Mouse (Mus musculus): ENCODE measurements at regions not wholly inside any gene's neighbourhood (a gene's known extent, or its start where the extent isn't known, plus 50 kb on each side); places are given as distances from the start of the nearest gene placed in this dataset.

DNA sequence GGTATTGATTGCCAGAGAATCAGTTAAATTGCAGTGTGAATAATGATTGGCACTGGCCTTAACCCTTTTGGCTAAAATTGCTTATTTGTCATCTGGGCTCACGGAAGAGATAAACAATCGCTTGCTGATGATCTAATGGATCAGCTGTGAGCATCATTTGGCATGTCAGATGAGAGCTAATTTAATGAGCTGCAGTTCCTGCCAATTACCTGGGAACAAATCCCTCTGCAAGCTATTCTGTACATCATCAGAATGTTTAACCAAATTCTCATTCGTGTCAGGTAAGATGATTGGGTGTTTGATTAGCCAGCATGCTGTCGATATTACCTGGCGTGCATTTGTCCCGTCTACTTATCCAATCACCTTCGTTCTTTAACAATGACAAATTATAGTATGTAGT is 104.0 kb upstream of the Atp5g3 start:
- Histone ChIP-seq H3K36me3 (replicated peaks; ENCODE audit: control insufficient read depth, insufficient read depth, low read length) (no peaks in the 10 kb centered on the region), H3K9ac (replicated peaks; ENCODE audit: low read depth, low read length) (no peak overlapping the region), H3K4me3 (ENCODE audit: low read depth, low read length) (no peak overlapping the region), H3K9me3 (replicated peaks; ENCODE audit: control insufficient read depth, low read length) (0 out of 2 replicates have a peak, but pooled peaks cover 3% of the 10 kb centered on the region), H3K4me1 (ENCODE audit: control insufficient read depth, insufficient read depth) (no peaks in the 10 kb centered on the region), H3K27me3 (ENCODE audit: control insufficient read depth, insufficient read depth, low read length) (no peaks in the 10 kb centered on the region), H3K27ac (ENCODE audit: low read depth) (no peak overlapping the region), H3K4me2 (ENCODE audit: low read depth, low read length) (no peak overlapping the region)
- DNase-seq (ENCODE audit: low spot score) = no peak
- TF ChIP-seq EP300 (IDR thresholded peaks at IDR 0.05; ENCODE audit: low read depth) (no peak), CTCF (IDR thresholded peaks at IDR 0.05; ENCODE audit: low read depth) (no peak)
- WGBS = 85% methylated on average over 7 of the region's 7 CpGs
- ATAC-seq (ENCODE audit: insufficient read depth, low read depth) = no peak

GRCm38 (mm10) chr2:74014201-74014600 is 103.1 kb upstream of the Atp5g3 start:
- Histone ChIP-seq H3K27ac (ENCODE audit: low read depth) (no peak overlapping the region), H3K4me1 (ENCODE audit: control insufficient read depth, insufficient read depth) (no peaks in the 10 kb centered on the region), H3K9me3 (replicated peaks; ENCODE audit: control insufficient read depth, low read length) (0 out of 2 replicates have a peak, but pooled peaks cover 11% of the 10 kb centered on the region), H3K36me3 (replicated peaks; ENCODE audit: control insufficient read depth, insufficient read depth, low read length) (no peaks in the 10 kb centered on the region), H3K27me3 (ENCODE audit: control insufficient read depth, insufficient read depth, low read length) (no peaks in the 10 kb centered on the region), H3K9ac (replicated peaks; ENCODE audit: low read depth, low read length) (no peak overlapping the region), H3K4me2 (ENCODE audit: low read depth, low read length) (no peak overlapping the region), H3K4me3 (ENCODE audit: low read depth, low read length) (no peak overlapping the region)
- no peak for ATAC-seq (ENCODE audit: insufficient read depth, low read depth)
- no peak for DNase-seq (ENCODE audit: low spot score)
- 75% methylated on average over 3 of the region's 3 CpGs for WGBS
- TF ChIP-seq CTCF (IDR thresholded peaks at IDR 0.05; ENCODE audit: low read depth) (no peak), EP300 (IDR thresholded peaks at IDR 0.05; ENCODE audit: low read depth) (no peak)

DNA sequence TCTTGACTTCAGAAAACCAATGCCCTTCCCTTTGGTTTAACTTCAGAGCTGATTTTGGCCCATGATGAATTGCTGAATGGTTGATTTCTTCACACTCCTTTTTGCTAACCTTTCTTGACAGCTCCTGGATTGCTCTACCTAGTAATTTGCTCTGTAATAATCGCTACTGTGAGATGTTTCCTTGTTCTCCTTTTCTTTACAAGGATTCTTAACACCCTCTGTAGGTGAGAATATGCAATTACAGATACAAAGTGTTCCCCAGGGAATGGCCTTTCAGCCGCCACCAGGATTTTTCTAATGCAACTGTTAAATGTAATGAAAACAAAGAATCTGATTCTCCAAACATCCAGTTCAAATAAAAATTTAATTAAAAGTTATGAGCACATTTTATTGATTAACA is 87.4 kb upstream of the Atp5g3 start:
- no peak overlapping the region for H3K27ac ChIP-seq (ENCODE audit: low read depth)
- ATAC-seq (ENCODE audit: insufficient read depth, low read depth) = no peak
- no peaks in the 10 kb centered on the region for H3K36me3 ChIP-seq (replicated peaks; ENCODE audit: control insufficient read depth, insufficient read depth, low read length)
- no peaks in the 10 kb centered on the region for H3K4me1 ChIP-seq (ENCODE audit: control insufficient read depth, insufficient read depth)
- no peak overlapping the region for H3K4me3 ChIP-seq (ENCODE audit: low read depth, low read length)
- no peaks in the 10 kb centered on the region for H3K27me3 ChIP-seq (ENCODE audit: control insufficient read depth, insufficient read depth, low read length)
- peak; percentile 30 for DNase-seq (ENCODE audit: low spot score)
- H3K9me3 ChIP-seq (replicated peaks; ENCODE audit: control insufficient read depth, low read length) = no peaks in the 10 kb centered on the region
- WGBS = 12% methylated on average over 2 of the region's 2 CpGs
- TF ChIP-seq EP300 (IDR thresholded peaks at IDR 0.05; ENCODE audit: low read depth) (no peak), CTCF (IDR thresholded peaks at IDR 0.05; ENCODE audit: low read depth) (peak; percentile 59)
- no peak overlapping the region for H3K9ac ChIP-seq (replicated peaks; ENCODE audit: low read depth, low read length)
- no peak overlapping the region for H3K4me2 ChIP-seq (ENCODE audit: low read depth, low read length)

- DNase-seq (ENCODE audit: low spot score) = no peak
- WGBS = 60% methylated on average over 5 of the region's 5 CpGs
- Histone ChIP-seq H3K4me1 (ENCODE audit: control insufficient read depth, insufficient read depth) (no peaks in the 10 kb centered on the region), H3K27ac (ENCODE audit: low read depth) (no peak overlapping the region), H3K4me3 (ENCODE audit: low read depth, low read length) (no peak overlapping the region), H3K36me3 (replicated peaks; ENCODE audit: control insufficient read depth, insufficient read depth, low read length) (no peaks in the 10 kb centered on the region), H3K9ac (replicated peaks; ENCODE audit: low read depth, low read length) (no peak overlapping the region), H3K9me3 (replicated peaks; ENCODE audit: control insufficient read depth, low read length) (no peaks in the 10 kb centered on the region), H3K27me3 (ENCODE audit: control insufficient read depth, insufficient read depth, low read length) (no peaks in the 10 kb centered on the region), H3K4me2 (ENCODE audit: low read depth, low read length) (no peak overlapping the region)
- no peak for ATAC-seq (ENCODE audit: insufficient read depth, low read depth)
- TF ChIP-seq CTCF (IDR thresholded peaks at IDR 0.05; ENCODE audit: low read depth) (no peak), EP300 (IDR thresholded peaks at IDR 0.05; ENCODE audit: low read depth) (no peak)
Observed at GRCm38 (mm10) chr2:73996986-73997385, 85.9 kb upstream of the Atp5g3 start.

GRCm38 (mm10) chr2:73991818-73992217 is 80.7 kb upstream of the Atp5g3 start:
- no peak for ATAC-seq (ENCODE audit: insufficient read depth, low read depth)
- Histone ChIP-seq H3K9me3 (replicated peaks; ENCODE audit: control insufficient read depth, low read length) (no peaks in the 10 kb centered on the region), H3K27ac (ENCODE audit: low read depth) (no peak overlapping the region), H3K36me3 (replicated peaks; ENCODE audit: control insufficient read depth, insufficient read depth, low read length) (no peaks in the 10 kb centered on the region), H3K4me2 (ENCODE audit: low read depth, low read length) (no peak overlapping the region), H3K27me3 (ENCODE audit: control insufficient read depth, insufficient read depth, low read length) (no peaks in the 10 kb centered on the region), H3K4me3 (ENCODE audit: low read depth, low read length) (no peak overlapping the region), H3K4me1 (ENCODE audit: control insufficient read depth, insufficient read depth) (no peaks in the 10 kb centered on the region), H3K9ac (replicated peaks; ENCODE audit: low read depth, low read length) (no peak overlapping the region)
- no peak for TF ChIP-seq CTCF (IDR thresholded peaks at IDR 0.05; ENCODE audit: low read depth)
- TF ChIP-seq EP300 (IDR thresholded peaks at IDR 0.05; ENCODE audit: low read depth) = no peak
- WGBS = 75% methylated on average over 11 of the region's 11 CpGs
- DNase-seq (ENCODE audit: low spot score) = no peak

- no peak overlapping the region for H3K27ac ChIP-seq (ENCODE audit: low read depth)
- DNase-seq (ENCODE audit: low spot score) (no peak), ATAC-seq (ENCODE audit: insufficient read depth, low read depth) (no peak)
- TF ChIP-seq CTCF (IDR thresholded peaks at IDR 0.05; ENCODE audit: low read depth) (no peak), EP300 (IDR thresholded peaks at IDR 0.05; ENCODE audit: low read depth) (no peak)
- 83% methylated on average over 10 of the region's 10 CpGs for WGBS
- H3K4me2 ChIP-seq (ENCODE audit: low read depth, low read length) = no peak overlapping the region
- no peak overlapping the region for H3K4me3 ChIP-seq (ENCODE audit: low read depth, low read length)
- no peak overlapping the region for H3K9ac ChIP-seq (replicated peaks; ENCODE audit: low read depth, low read length)
- H3K4me1 ChIP-seq (ENCODE audit: control insufficient read depth, insufficient read depth) = no peaks in the 10 kb centered on the region
- H3K9me3 ChIP-seq (replicated peaks; ENCODE audit: control insufficient read depth, low read length) = no peaks in the 10 kb centered on the region
- no peaks in the 10 kb centered on the region for H3K36me3 ChIP-seq (replicated peaks; ENCODE audit: control insufficient read depth, insufficient read depth, low read length)
- no peaks in the 10 kb centered on the region for H3K27me3 ChIP-seq (ENCODE audit: control insufficient read depth, insufficient read depth, low read length)
Observed at GRCm38 (mm10) chr2:73987441-73988105, 76.4 kb upstream of the Atp5g3 start.

Measured in heart, postnatal 0 days (tissue).